Mouse (Mus musculus) adrenal gland, postnatal 14 days (tissue): ENCODE data around the gene Ssr2. TPM values are rescaled to one million over a fixed set of nuclear protein-coding genes. Genes with fewer than 3 reads are reported as not detected.
"Not testable (repeated sequence)": the region's sequence is repeated elsewhere in the genome, so short reads cannot be mapped to it uniquely, and the experiment has no call there.

ENCODE experiments used
- DNase-seq: peaks from one replicate; pipeline ENCODE4 v3.0.0; 2021; ENCODE audit warnings: mixed read lengths
- total RNA-seq: library from RNA; stranded (reverse); gene quantifications from 2 replicates; pipeline ENCODE4 v1.2.3, GENCODE M21; 2021

Ssr2 gene
- total RNA-seq, 1 experiment from 2014 or later: 222 TPM

GRCm38 (mm10) chr3:88563966-88564365 lies 11.7 kb upstream of the Ssr2 start:
- no peak for DNase-seq

- no peak for DNase-seq
Measured at GRCm38 (mm10) chr3:88566116-88566515, 9.6 kb upstream of the Ssr2 start.

- no peak for DNase-seq
Measured at GRCm38 (mm10) chr3:88566536-88567061, 9.1 kb upstream of the Ssr2 start.

GRCm38 (mm10) chr3:88567892-88568291 lies 7.8 kb upstream of the Ssr2 start:
- peak; percentile 59 for DNase-seq

- no peak for DNase-seq
Measured at GRCm38 (mm10) chr3:88568615-88569014, 7.1 kb upstream of the Ssr2 start.

GRCm38 (mm10) chr3:88569093-88569492 lies 6.6 kb upstream of the Ssr2 start:
- no peak for DNase-seq

GRCm38 (mm10) chr3:88569694-88570093 lies 6.0 kb upstream of the Ssr2 start:
- DNase-seq: peak; percentile 71

GRCm38 (mm10) chr3:88570341-88570740 lies 5.3 kb upstream of the Ssr2 start:
- no peak for DNase-seq

- DNase-seq: no peak
Measured at GRCm38 (mm10) chr3:88571856-88572255, 3.8 kb upstream of the Ssr2 start.

GRCm38 (mm10) chr3:88572835-88573234 lies 2.8 kb upstream of the Ssr2 start:
- no peak for DNase-seq

GRCm38 (mm10) chr3:88573810-88574209 lies 1.9 kb upstream of the Ssr2 start:
- no peak for DNase-seq

- DNase-seq: not testable (repeated sequence)
Measured at GRCm38 (mm10) chr3:88577846-88578245, 2.2 kb downstream of the Ssr2 start.

- DNase-seq: no peak
Measured at GRCm38 (mm10) chr3:88578498-88579424, 3.1 kb downstream of the Ssr2 start.

GRCm38 (mm10) chr3:88579454-88580117 lies 3.9 kb downstream of the Ssr2 start:
- peak; percentile 89 for DNase-seq

GRCm38 (mm10) chr3:88585769-88586168 lies 10.1 kb downstream of the Ssr2 start:
- no peak for DNase-seq

- no peak for DNase-seq
Measured at GRCm38 (mm10) chr3:88586640-88587039, 11.0 kb downstream of the Ssr2 start.

GRCm38 (mm10) chr3:88590246-88590645 lies 14.6 kb downstream of the Ssr2 start:
- DNase-seq: no peak

GRCm38 (mm10) chr3:88591044-88591443 lies 15.4 kb downstream of the Ssr2 start:
- peak; percentile 25 for DNase-seq

GRCm38 (mm10) chr3:88591950-88592731 lies 16.5 kb downstream of the Ssr2 start:
- DNase-seq: peak; percentile 44

- no peak for DNase-seq
Measured at GRCm38 (mm10) chr3:88592942-88593576, 17.4 kb downstream of the Ssr2 start.

- DNase-seq: no peak
Measured at GRCm38 (mm10) chr3:88593893-88594580, 18.4 kb downstream of the Ssr2 start.
